Mouse (Mus musculus) liver, embryonic 16.5 days (tissue): Measurements from ENCODE around the gene Tnfrsf18. TPM values are rescaled to one million over a fixed set of nuclear protein-coding genes. Genes with fewer than 3 reads are reported as not detected.

Experiments used
- ATAC-seq: fragments of 200-750 bp; cut with Nextera tagmentation; 2 replicates; pipeline ENCODE4 v1.8.0; 2017; ENCODE audit warnings: low read depth, mild to moderate bottlenecking, moderate number of reproducible peaks, moderate library complexity
- H3K27ac ChIP-seq: fragments of 300-500 bp; sonication (generic); 2 replicates; pipeline ENCODE4 v1.5.1; 2014; ENCODE audit warnings: mild to moderate bottlenecking, low read length
- H3K27me3 ChIP-seq: fragments of 300-500 bp; sonication (generic); 2 replicates; pipeline ENCODE4 v1.6.1; 2014; ENCODE audit warnings: low read depth, low read length, mixed read lengths; ENCODE audit not compliant: control insufficient read depth, insufficient read depth
- H3K36me3 ChIP-seq: fragments of 300-500 bp; sonication (generic); 2 replicates; pipeline ENCODE4 v1.6.1; 2014; ENCODE audit warnings: mild to moderate bottlenecking; ENCODE audit not compliant: control insufficient read depth, insufficient read depth
- H3K4me1 ChIP-seq: fragments of 300-500 bp; sonication (generic); 2 replicates; pipeline ENCODE4 v1.6.1; 2014; ENCODE audit warnings: low read depth, low read length, mixed read lengths; ENCODE audit not compliant: control insufficient read depth
- H3K4me2 ChIP-seq: fragments of 300-500 bp; sonication (generic); 2 replicates; pipeline ENCODE4 v1.6.1; 2014; ENCODE audit warnings: low read depth, low read length, mixed read lengths
- H3K4me3 ChIP-seq: fragments of 300-500 bp; sonication (generic); 2 replicates; pipeline ENCODE4 v1.5.1; 2014; ENCODE audit warnings: low read depth, mild to moderate bottlenecking, low read length
- H3K9ac ChIP-seq: fragments of 300-500 bp; sonication (generic); 2 replicates; pipeline ENCODE4 v1.6.1; 2014; ENCODE audit warnings: low read depth, low read length
- H3K9me3 ChIP-seq: fragments of 300-500 bp; sonication (generic); replicated peaks from 2 replicates; pipeline ENCODE4 v1.6.1; 2016; ENCODE audit warnings: low read length; ENCODE audit not compliant: control insufficient read depth
- WGBS: fragments of 180-500 bp; shearing (Covaris S2); extraction: QIAGEN DNeasy Blood & Tissue Kit; methylation state at CpG from one replicate; pipeline ENCODE4 v1.1.7; 2014; ENCODE audit not compliant: insufficient replicate concordance; 5-methylcytosine and 5-hydroxymethylcytosine counted together
- polyA plus RNA-seq: library from polyadenylated mRNA; unstranded; fragments of >200 nt; fragmentation: Nextera tagmentation; extraction: Ambion mirVana; gene quantifications from 2 replicates; pipeline ENCODE4 v1.2.1, GENCODE M21; 2015

The Tnfrsf18 gene
- polyA plus RNA-seq, 1 experiment from 2014 or later, result 0.68 TPM

- no peak overlapping the region for H3K9ac ChIP-seq
- H3K27ac ChIP-seq, result no peak overlapping the region
- H3K4me1 ChIP-seq, result no peaks in the 10 kb centered on the region
- no peak overlapping the region for H3K4me3 ChIP-seq
- H3K27me3 ChIP-seq, result no peaks in the 10 kb centered on the region
- H3K4me2 ChIP-seq, result no peak overlapping the region
- no peak for ATAC-seq
- H3K36me3 ChIP-seq, result peaks cover 67% of the 10 kb centered on the region
- WGBS, result 81% methylated on average over 3 of the region's 3 CpGs
- no peaks in the 10 kb centered on the region for H3K9me3 ChIP-seq
Observed at GRCm38 (mm10) chr4:156004109-156004508, 21.9 kb upstream of the Tnfrsf18 start.

- 85% methylated on average over 4 of the region's 4 CpGs for WGBS
- H3K9me3 ChIP-seq, result no peaks in the 10 kb centered on the region
- ATAC-seq, result no peak
Observed at GRCm38 (mm10) chr4:156008369-156008768, 17.6 kb upstream of the Tnfrsf18 start.

GRCm38 (mm10) chr4:156013637-156014036 lies 12.3 kb upstream of the Tnfrsf18 start, which contains the start of gene Tnfrsf4:
Tnfrsf4 (plus strand) TSS chr4:156013843.
- Histone ChIP-seq H3K27ac (no peak within 1 kb of the TSS), H3K9ac (no peak within 1 kb of the TSS), H3K27me3 (no peaks in the 10 kb centered on the region), H3K4me1 (no peaks in the 10 kb centered on the region), H3K36me3 (peaks cover 25% of the 10 kb centered on the region), H3K9me3 (no peaks in the 10 kb centered on the region), H3K4me3 (no peak within 1 kb of the TSS), H3K4me2 (no peak within 1 kb of the TSS)
- no peak for ATAC-seq
- 72% methylated on average over 8 of the region's 8 CpGs for WGBS

More at GRCm38 (mm10) chr4:156008369-156008768, 17.6 kb upstream of the Tnfrsf18 start:
- Histone ChIP-seq H3K4me1 (no peaks in the 10 kb centered on the region), H3K27ac (no peak overlapping the region), H3K4me2 (no peak overlapping the region), H3K9ac (no peak overlapping the region), H3K27me3 (no peaks in the 10 kb centered on the region), H3K36me3 (peaks cover 51% of the 10 kb centered on the region), H3K4me3 (no peak overlapping the region)

DNA sequence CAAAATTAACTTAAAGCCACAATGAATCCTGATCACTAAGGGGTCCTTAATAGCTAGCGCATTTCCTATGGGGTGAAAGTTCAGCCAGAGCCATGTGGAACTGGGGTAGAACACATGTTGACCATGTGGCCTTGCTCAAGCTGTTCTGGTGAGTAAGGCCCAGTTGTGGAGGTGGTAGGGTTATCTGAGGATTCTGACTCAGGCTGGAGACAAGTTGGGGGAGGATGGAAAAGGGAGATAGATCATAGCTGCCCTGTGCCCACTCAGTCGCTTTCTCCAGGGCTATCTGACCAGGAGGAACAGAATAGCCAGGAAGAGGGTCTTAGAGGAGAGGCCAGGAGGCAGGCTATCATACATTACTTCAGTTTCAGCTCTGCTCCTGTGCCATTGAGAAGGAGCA lies 11.5 kb upstream of the Tnfrsf18 start:
- no peak overlapping the region for H3K27ac ChIP-seq
- no peak for ATAC-seq
- 65% methylated on average over 2 of the region's 2 CpGs for WGBS
- no peaks in the 10 kb centered on the region for H3K9me3 ChIP-seq
- H3K27me3 ChIP-seq, result no peaks in the 10 kb centered on the region
- no peak overlapping the region for H3K9ac ChIP-seq
- H3K4me3 ChIP-seq, result no peak overlapping the region
- H3K4me2 ChIP-seq, result no peak overlapping the region
- H3K4me1 ChIP-seq, result no peaks in the 10 kb centered on the region
- H3K36me3 ChIP-seq, result peaks cover 17% of the 10 kb centered on the region

- Histone ChIP-seq H3K4me1 (no peaks in the 10 kb centered on the region; the same call in 1 of the 2 replicates), H3K27me3 (no peaks in the 10 kb centered on the region), H3K4me2 (no peak overlapping the region), H3K4me3 (no peak overlapping the region), H3K9ac (no peak overlapping the region), H3K36me3 (no peaks in the 10 kb centered on the region), H3K27ac (no peak overlapping the region), H3K9me3 (no peaks in the 10 kb centered on the region)
- WGBS, result 77% methylated on average over 12 of the region's 12 CpGs
- ATAC-seq, result no peak
Observed at GRCm38 (mm10) chr4:156019771-156020170, 6.2 kb upstream of the Tnfrsf18 start.

GRCm38 (mm10) chr4:156021381-156021780 lies 4.6 kb upstream of the Tnfrsf18 start:
- Histone ChIP-seq H3K4me3 (no peak overlapping the region), H3K9me3 (no peaks in the 10 kb centered on the region), H3K27ac (no peak overlapping the region), H3K4me1 (peaks cover 5% of the 10 kb centered on the region; the same call in 1 of the 2 replicates), H3K36me3 (no peaks in the 10 kb centered on the region), H3K27me3 (no peaks in the 10 kb centered on the region), H3K4me2 (no peak overlapping the region), H3K9ac (no peak overlapping the region)
- no peak for ATAC-seq
- 53% methylated on average over 3 of the region's 3 CpGs for whole genome bisulfite sequencing

DNA sequence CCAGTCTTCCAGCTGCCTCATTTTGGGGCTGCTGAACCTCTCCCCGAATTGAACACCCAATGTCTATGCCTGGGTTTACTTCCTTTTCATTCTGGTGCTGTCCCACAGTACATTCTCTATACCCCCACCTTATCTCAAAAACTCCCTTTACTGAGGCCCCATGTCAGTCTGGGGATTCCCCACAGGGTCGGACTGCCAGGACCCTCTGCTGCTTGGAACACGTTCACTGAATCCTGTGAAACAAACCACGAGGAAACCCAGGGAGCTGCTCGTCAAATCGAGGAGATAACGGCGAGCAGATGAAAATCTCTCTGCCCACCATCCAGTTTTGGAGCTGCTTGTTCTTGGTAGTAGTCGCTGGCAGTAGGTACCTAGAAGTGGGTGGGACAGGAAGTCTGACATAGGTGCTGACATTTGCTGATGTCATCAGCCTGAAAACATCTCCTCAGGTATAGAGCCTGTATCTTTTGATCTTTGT lies 4.0 kb upstream of the Tnfrsf18 start:
- peaks cover 6% of the 10 kb centered on the region; the same call in 1 of the 2 replicates for H3K4me1 ChIP-seq
- 19% methylated on average over 9 of the region's 9 CpGs for WGBS
- no peaks in the 10 kb centered on the region for H3K27me3 ChIP-seq
- no peak overlapping the region for H3K4me2 ChIP-seq
- no peak for ATAC-seq
- H3K9ac ChIP-seq, result no peak overlapping the region
- H3K36me3 ChIP-seq, result no peaks in the 10 kb centered on the region
- no peaks in the 10 kb centered on the region for H3K9me3 ChIP-seq
- no peak overlapping the region for H3K4me3 ChIP-seq
- no peak overlapping the region for H3K27ac ChIP-seq

- no peak for ATAC-seq
- Histone ChIP-seq H3K4me2 (no peak overlapping the region), H3K4me1 (peaks cover 6% of the 10 kb centered on the region; the same call in 1 of the 2 replicates), H3K27ac (no peak overlapping the region), H3K9ac (no peak overlapping the region), H3K36me3 (no peaks in the 10 kb centered on the region), H3K9me3 (no peaks in the 10 kb centered on the region), H3K4me3 (no peak overlapping the region), H3K27me3 (no peaks in the 10 kb centered on the region)
- WGBS, result 74% methylated on average over 9 of the region's 9 CpGs
Observed at GRCm38 (mm10) chr4:156023520-156023919, 2.4 kb upstream of the Tnfrsf18 start.

GRCm38 (mm10) chr4:156024184-156024583 lies 1.8 kb upstream of the Tnfrsf18 start:
- 81% methylated on average over 7 of the region's 7 CpGs for WGBS
- Histone ChIP-seq H3K9ac (no peak overlapping the region), H3K4me1 (peaks cover 6% of the 10 kb centered on the region; the same call in 1 of the 2 replicates), H3K36me3 (no peaks in the 10 kb centered on the region), H3K27me3 (no peaks in the 10 kb centered on the region), H3K27ac (no peak overlapping the region), H3K9me3 (no peaks in the 10 kb centered on the region), H3K4me2 (no peak overlapping the region), H3K4me3 (no peak overlapping the region)
- ATAC-seq, result no peak
